Mouse (Mus musculus) limb, embryonic 12.5 days (tissue): ENCODE data around the gene Elavl1. TPM values are rescaled to one million over a fixed set of nuclear protein-coding genes. Genes with fewer than 3 reads are reported as not detected.

Experiments used
- ATAC-seq: fragments of 200-750 bp; cut with Nextera tagmentation; 2 replicates; pipeline ENCODE4 v1.8.0; 2017; ENCODE audit warnings: low read depth, moderate TSS enrichment; ENCODE audit not compliant: insufficient number of reproducible peaks, insufficient read depth, low FRiP score, low TSS enrichment
- H3K27ac ChIP-seq: fragments of 300-500 bp; sonication (generic); 2 replicates; pipeline ENCODE4 v1.5.1; 2016; ENCODE audit warnings: mild to moderate bottlenecking, moderate library complexity
- H3K27me3 ChIP-seq: fragments of 300-500 bp; sonication (generic); 2 replicates; pipeline ENCODE4 v1.6.1; 2016; ENCODE audit warnings: mild to moderate bottlenecking, moderate library complexity
- H3K36me3 ChIP-seq: fragments of 300-500 bp; sonication (generic); 2 replicates; pipeline ENCODE4 v1.6.1; 2016; ENCODE audit warnings: mild to moderate bottlenecking, moderate library complexity
- H3K4me1 ChIP-seq: fragments of 300-500 bp; sonication (generic); replicated peaks from 2 replicates; pipeline ENCODE4 v1.6.1; 2016
- H3K4me2 ChIP-seq: fragments of 300-500 bp; sonication (generic); 2 replicates; pipeline ENCODE4 v1.6.1; 2016; ENCODE audit warnings: mild to moderate bottlenecking, moderate library complexity
- H3K4me3 ChIP-seq: fragments of 300-500 bp; sonication (generic); replicated peaks from 2 replicates; pipeline ENCODE4 v1.5.1; 2016; ENCODE audit warnings: mild to moderate bottlenecking
- H3K9ac ChIP-seq: fragments of 300-500 bp; sonication (generic); replicated peaks from 2 replicates; pipeline ENCODE4 v1.6.1; 2016; ENCODE audit warnings: mild to moderate bottlenecking, moderate library complexity
- H3K9me3 ChIP-seq: fragments of 300-500 bp; sonication (generic); 2 replicates; pipeline ENCODE4 v1.6.1; 2016; ENCODE audit warnings: mild to moderate bottlenecking, moderate library complexity
- WGBS: fragments of 180-500 bp; shearing (Covaris S2); methylation state at CpG from one replicate; pipeline ENCODE4 v1.1.7; 2016; 5-methylcytosine and 5-hydroxymethylcytosine counted together
- polyA plus RNA-seq: library from polyadenylated mRNA; unstranded; fragments of >200 nt; fragmentation: Nextera tagmentation; extraction: Ambion mirVana; gene quantifications from 2 replicates; pipeline ENCODE4 v1.2.1, GENCODE M21; 2016

Elavl1 gene
- polyA plus RNA-seq, 1 experiment from 2014 or later, result 367 TPM

DNA sequence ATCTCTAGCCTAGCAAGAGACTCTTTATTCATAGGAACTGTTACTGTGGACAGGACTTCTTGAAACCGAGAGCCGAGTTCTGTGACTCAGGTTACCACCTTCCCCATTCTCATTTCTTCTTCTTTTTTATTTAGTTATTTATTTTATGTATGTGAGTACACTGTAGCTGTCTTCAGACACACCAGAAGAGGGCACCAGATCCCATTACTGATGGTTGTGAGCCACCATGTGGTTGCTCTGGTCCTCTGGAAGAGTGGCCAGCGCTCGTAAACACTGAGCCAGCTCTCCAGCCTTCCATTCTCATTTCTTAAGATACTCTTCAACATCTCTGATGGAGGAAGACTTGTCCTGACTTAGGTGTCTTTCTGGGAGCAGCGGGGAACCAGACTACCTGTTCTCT, 32.5 kb downstream of the Elavl1 start:
- Histone ChIP-seq H3K9ac (no peak overlapping the region), H3K4me1 (no peaks in the 10 kb centered on the region), H3K9me3 (no peaks in the 10 kb centered on the region), H3K27me3 (no peaks in the 10 kb centered on the region), H3K4me2 (no peak overlapping the region), H3K4me3 (no peak overlapping the region), H3K27ac (no peak overlapping the region), H3K36me3 (peaks cover 97% of the 10 kb centered on the region)
- no peak for ATAC-seq
- WGBS, result 92% methylated on average over 5 of the region's 5 CpGs

DNA sequence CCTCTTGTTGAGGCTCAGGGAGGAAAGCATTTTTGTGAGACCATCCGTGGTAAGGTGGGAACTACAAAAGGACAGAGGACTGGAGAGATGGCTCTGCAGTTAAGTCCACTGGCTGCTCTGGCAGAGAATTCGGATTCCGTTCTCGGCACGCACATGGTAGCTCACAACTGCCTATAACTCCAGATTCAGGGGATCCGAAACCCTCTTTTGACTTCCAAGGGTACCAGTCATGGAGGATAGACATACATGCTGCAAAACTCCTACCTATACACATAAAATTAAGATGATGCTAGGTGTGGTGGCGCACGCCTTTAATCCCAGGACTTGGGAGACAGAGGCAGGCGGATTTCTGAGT, 49.1 kb downstream of the Elavl1 start:
- 30% methylated on average over 9 of the region's 9 CpGs for WGBS
- 0 out of 2 replicates have a peak, but pooled peaks have one; percentile 13 for ATAC-seq

DNA sequence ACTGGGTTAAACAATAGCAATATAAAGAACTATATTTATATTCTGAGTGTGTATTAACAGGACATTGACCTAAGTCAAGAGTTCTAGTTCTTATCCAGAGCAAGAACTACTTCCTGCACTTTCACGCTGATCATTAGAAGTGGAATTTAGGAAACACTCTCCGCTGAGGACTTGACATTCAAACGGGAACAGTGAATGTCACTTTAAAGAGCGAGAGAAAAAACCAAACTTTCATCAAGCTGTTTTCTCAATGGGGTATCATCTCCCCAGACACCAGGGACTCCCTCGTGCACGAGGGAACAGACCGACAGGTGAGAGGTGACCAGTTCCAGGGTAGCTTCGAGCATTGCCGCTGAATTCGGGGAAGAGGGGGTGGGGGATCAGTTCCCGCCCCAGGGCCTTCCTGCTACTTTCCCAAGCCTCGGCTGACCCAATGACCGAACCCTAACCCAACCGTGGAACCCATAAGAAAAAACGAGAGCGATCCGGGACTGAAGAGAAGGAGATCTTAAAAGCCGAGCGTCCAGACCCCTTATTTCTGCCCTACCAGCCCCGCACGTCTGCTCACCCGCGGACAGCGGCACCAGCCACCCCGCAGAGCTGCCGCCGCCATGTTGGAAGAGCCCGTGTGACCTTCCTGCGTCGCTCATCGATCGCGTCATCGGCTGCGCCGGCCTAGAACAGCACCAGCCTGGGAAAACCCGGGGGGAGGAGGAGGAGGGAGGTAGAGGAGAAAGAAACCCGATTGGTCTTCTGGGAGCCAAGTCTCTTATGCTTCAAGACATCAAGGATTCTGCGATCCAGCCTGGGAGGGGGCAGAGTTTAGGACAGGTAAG, 49.7 kb downstream of the Elavl1 start, which contains the start of gene Timm44:
Timm44 (minus strand) TSS at position 639 of the 836 bp plus-strand sequence.
- Histone ChIP-seq H3K4me1 (peaks cover 8% of the 10 kb centered on the region), H3K9me3 (no peaks in the 10 kb centered on the region), H3K4me2 (peak within 1 kb of the TSS; percentile 66), H3K9ac (peak within 1 kb of the TSS; percentile 75), H3K27me3 (no peaks in the 10 kb centered on the region), H3K36me3 (peaks cover 34% of the 10 kb centered on the region), H3K27ac (peak within 1 kb of the TSS; percentile 56; the same call in 1 of the 2 replicates), H3K4me3 (peak within 1 kb of the TSS; percentile 78)
- whole genome bisulfite sequencing, result under 1% methylated on average over 39 of the region's 39 CpGs
- peak; percentile 95 for ATAC-seq

More for the DNA sequence above, 49.1 kb downstream of the Elavl1 start:
- peak overlapping the region; percentile 56; the same call in 1 of the 2 replicates for H3K27ac ChIP-seq
- peak overlapping the region; percentile 78 for H3K4me3 ChIP-seq
- no peaks in the 10 kb centered on the region for H3K27me3 ChIP-seq
- H3K4me1 ChIP-seq, result peaks cover 8% of the 10 kb centered on the region
- H3K36me3 ChIP-seq, result peaks cover 29% of the 10 kb centered on the region
- peak overlapping the region; percentile 66 for H3K4me2 ChIP-seq
- peak overlapping the region; percentile 75 for H3K9ac ChIP-seq
- no peaks in the 10 kb centered on the region for H3K9me3 ChIP-seq

- Histone ChIP-seq H3K4me1 (peaks cover 3% of the 10 kb centered on the region), H3K4me2 (no peak overlapping the region), H3K9me3 (no peaks in the 10 kb centered on the region), H3K27me3 (no peaks in the 10 kb centered on the region), H3K36me3 (peaks cover 93% of the 10 kb centered on the region), H3K4me3 (no peak overlapping the region), H3K9ac (no peak overlapping the region), H3K27ac (no peak overlapping the region)
- ATAC-seq, result no peak
- WGBS, result 94% methylated on average over 6 of the region's 6 CpGs
Measured at GRCm38 (mm10) chr8:4269609-4270008, 55.6 kb downstream of the Elavl1 start.

- ATAC-seq, result no peak
Measured at GRCm38 (mm10) chr8:4267627-4268026, 57.6 kb downstream of the Elavl1 start.

DNA sequence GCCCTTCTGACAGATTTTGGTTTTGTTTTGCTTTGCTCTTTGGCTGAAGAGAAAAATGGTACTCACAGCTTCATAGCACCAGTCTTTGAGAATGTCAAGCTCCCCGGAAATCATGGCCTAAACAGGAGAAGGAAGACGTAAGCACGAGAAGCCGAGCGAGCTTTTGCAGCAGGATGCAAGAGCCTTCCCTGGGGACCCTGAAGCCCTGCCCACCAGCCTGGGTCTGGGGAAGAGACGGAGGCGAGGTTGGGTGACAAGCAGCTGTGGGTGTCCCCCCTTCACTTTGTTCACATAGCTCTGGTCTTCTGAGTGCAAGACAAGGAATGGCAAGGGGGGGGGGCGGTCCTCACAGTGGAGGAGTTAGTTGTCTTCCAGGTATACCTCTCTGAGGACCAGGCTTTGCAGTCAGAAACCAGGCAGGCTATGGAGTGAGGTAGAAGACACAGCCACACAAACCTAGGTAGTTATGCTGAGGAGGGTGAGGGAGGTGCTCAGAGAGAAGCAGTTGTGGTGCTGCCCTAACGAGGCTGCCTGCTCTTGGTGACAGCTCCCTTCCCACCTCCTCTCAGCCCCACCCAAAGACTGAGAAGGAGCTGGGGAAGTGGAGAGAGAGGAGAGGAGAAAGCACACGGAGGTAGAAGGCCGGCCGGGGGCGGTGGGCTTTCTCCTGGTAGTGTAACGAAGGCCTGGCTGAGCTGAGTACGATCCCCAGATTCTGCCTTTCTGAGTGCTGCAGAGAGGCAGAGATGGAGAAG, 59.9 kb downstream of the Elavl1 start:
- no peak overlapping the region for H3K9ac ChIP-seq
- H3K4me1 ChIP-seq, result no peaks in the 10 kb centered on the region
- peaks cover 100% of the 10 kb centered on the region for H3K36me3 ChIP-seq
- no peaks in the 10 kb centered on the region for H3K27me3 ChIP-seq
- H3K4me3 ChIP-seq, result no peak overlapping the region
- H3K27ac ChIP-seq, result no peak overlapping the region
- H3K9me3 ChIP-seq, result no peaks in the 10 kb centered on the region
- no peak overlapping the region for H3K4me2 ChIP-seq
- no peak for ATAC-seq
- WGBS, result 89% methylated on average over 15 of the region's 15 CpGs

More at GRCm38 (mm10) chr8:4267627-4268026, 57.6 kb downstream of the Elavl1 start:
- H3K36me3 ChIP-seq, result peaks cover 100% of the 10 kb centered on the region
- no peak overlapping the region for H3K27ac ChIP-seq
- WGBS, result 79% methylated on average over 15 of the region's 15 CpGs
- H3K4me1 ChIP-seq, result no peaks in the 10 kb centered on the region
- H3K9ac ChIP-seq, result no peak overlapping the region
- H3K4me2 ChIP-seq, result no peak overlapping the region
- H3K9me3 ChIP-seq, result no peaks in the 10 kb centered on the region
- H3K4me3 ChIP-seq, result no peak overlapping the region
- no peaks in the 10 kb centered on the region for H3K27me3 ChIP-seq

DNA sequence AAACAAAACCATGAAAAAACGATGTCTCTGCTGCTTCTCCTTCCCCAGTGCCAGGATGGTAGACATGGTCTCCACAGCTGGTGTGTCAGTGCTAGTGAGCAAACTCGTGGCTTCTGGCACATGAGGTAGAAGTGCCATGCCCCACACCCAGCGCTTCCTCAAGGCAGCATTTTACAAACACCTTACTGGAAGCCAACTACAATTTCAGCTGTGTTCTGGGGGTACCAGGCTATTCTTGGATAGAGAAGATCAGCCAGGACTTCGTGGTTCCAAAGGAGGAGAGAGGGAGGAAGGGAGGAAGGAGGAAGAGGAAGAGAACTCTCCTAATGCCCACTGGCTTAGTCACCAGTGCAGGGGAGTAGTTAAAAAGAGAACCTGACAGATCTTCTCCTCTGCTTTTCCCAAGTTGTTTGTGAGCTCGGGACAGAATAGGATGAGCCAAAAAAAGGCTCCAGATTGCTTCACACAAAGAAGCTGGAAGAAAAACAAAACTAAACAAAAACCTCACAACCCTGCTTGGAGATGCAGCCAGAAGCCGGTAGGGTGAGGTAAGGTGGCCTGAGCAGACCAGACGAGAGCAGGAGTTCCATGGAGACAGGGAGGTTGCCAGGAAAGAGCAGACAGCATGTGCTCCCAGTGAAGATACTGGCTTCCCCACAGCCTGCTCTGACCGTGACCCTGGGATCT, 62.0 kb downstream of the Elavl1 start:
- ATAC-seq, result no peak
- no peak overlapping the region for H3K9ac ChIP-seq
- no peak overlapping the region for H3K27ac ChIP-seq
- WGBS, result 90% methylated on average over 8 of the region's 8 CpGs
- H3K36me3 ChIP-seq, result peaks cover 86% of the 10 kb centered on the region
- peaks cover 11% of the 10 kb centered on the region for H3K4me1 ChIP-seq
- no peak overlapping the region for H3K4me3 ChIP-seq
- H3K9me3 ChIP-seq, result no peaks in the 10 kb centered on the region
- H3K4me2 ChIP-seq, result no peak overlapping the region
- H3K27me3 ChIP-seq, result no peaks in the 10 kb centered on the region

DNA sequence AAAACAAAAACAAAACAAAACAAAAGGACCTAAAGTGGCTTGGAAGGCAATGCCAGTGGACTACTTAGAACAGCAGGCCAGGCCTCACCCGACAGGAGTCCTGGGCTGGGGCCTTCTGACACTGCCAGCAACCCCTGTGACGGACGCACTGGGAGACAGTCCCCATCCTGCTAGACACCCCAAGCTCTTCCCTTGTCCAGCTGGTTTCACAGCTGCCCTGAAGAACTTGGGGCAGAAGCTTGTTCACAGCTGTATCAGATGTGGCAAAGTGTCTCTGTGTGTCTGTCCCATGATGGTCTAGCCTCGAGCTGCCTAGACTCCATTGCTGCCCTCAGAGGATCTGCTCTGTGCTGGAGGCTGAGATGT, 65.4 kb downstream of the Elavl1 start:
- no peaks in the 10 kb centered on the region for H3K9me3 ChIP-seq
- ATAC-seq, result no peak
- peaks cover 27% of the 10 kb centered on the region for H3K4me1 ChIP-seq
- H3K4me2 ChIP-seq, result no peak overlapping the region
- H3K4me3 ChIP-seq, result no peak overlapping the region
- peaks cover 82% of the 10 kb centered on the region for H3K36me3 ChIP-seq
- 0 out of 2 replicates have a peak overlapping the region, but pooled peaks have one; percentile 83 for H3K9ac ChIP-seq
- no peaks in the 10 kb centered on the region for H3K27me3 ChIP-seq
- H3K27ac ChIP-seq, result peak overlapping the region; percentile 76
- WGBS, result 78% methylated on average over 4 of the region's 4 CpGs

- no peaks in the 10 kb centered on the region for H3K27me3 ChIP-seq
- H3K4me1 ChIP-seq, result peaks cover 29% of the 10 kb centered on the region
- 7% methylated on average over 22 of the region's 33 CpGs for WGBS
- H3K36me3 ChIP-seq, result peaks cover 82% of the 10 kb centered on the region
- peak within 1 kb of the TSS; percentile 71 for H3K4me2 ChIP-seq
- H3K4me3 ChIP-seq, result peak within 1 kb of the TSS; percentile 82
- H3K27ac ChIP-seq, result peak within 1 kb of the TSS; percentile 89
- no peaks in the 10 kb centered on the region for H3K9me3 ChIP-seq
- H3K9ac ChIP-seq, result peak within 1 kb of the TSS; percentile 83
- peak; percentile 92 for ATAC-seq
Measured at GRCm38 (mm10) chr8:4259125-4259804, 65.9 kb downstream of the Elavl1 start, which contains the start of gene Ctxn1. Gene Ctxn1 (minus strand): TSS chr8:4259274.

DNA sequence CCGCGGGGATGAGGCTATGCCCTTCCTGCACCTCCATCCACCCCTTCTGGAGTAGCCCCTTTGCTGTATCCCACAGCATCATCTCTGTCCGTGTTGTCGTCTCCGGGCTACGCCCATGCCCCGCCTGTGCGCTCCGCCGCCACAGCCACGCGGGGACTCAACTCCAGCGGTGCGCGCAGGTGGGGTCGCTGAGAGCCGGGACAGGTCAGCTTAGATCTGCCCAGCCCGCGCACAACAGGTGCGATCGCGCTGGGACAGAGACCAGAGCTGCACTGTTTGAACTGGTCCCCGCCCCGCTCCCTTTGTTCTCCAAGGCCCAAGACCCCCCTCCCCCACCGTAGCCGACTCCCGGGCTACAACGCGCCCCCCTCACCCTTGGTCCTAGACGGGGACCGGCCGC, 66.5 kb downstream of the Elavl1 start:
- ATAC-seq, result peak; percentile 76
- Histone ChIP-seq H3K36me3 (peaks cover 77% of the 10 kb centered on the region), H3K4me1 (peaks cover 35% of the 10 kb centered on the region), H3K9ac (peak overlapping the region; percentile 83), H3K4me3 (peak overlapping the region; percentile 82), H3K27me3 (no peaks in the 10 kb centered on the region), H3K4me2 (peak overlapping the region; percentile 71), H3K9me3 (no peaks in the 10 kb centered on the region), H3K27ac (peak overlapping the region; percentile 89)
- under 1% methylated on average over 31 of the region's 32 CpGs for WGBS
